ENCODE assay signal across 14 mouse cellular contexts in genomic region chr5:118815783-118816182, GRCm38 (mm10).
"Had no signal": no experiment of that assay in that cellular context is flagged by ENCODE, and none has a peak within 500 bp of the region (broad histone marks: within the 10 kb centered on the region; RNA-seq: fewer than 3 reads in every experiment).

No protein-coding gene starts in this region.

- H3K36me3 ChIP-seq: limb, embryonic 10.5 days; liver, embryonic 15.5 days; neural tube, embryonic 12.5 days had no signal

- H3K9ac ChIP-seq: liver, embryonic 15.5 days; neural tube, embryonic 12.5 days had no signal

- H3K27ac ChIP-seq: limb, embryonic 10.5 days; liver, embryonic 15.5 days; neural tube, embryonic 12.5 days had no signal

- DNase-seq: kidney, postnatal 14 days; lung, adult 2 months; lung, postnatal 36 days; midbrain, embryonic 14.5 days; retina, postnatal 1 day; right cerebral cortex, postnatal 4 days; spleen, adult 18-20 months; thymus, postnatal 36 days had no signal

- H3K27me3 ChIP-seq: liver, embryonic 15.5 days; neural tube, embryonic 12.5 days had no signal

- H3K4me2 ChIP-seq: liver, embryonic 11.5 days; liver, embryonic 15.5 days; neural tube, embryonic 12.5 days had no signal

- H3K4me1 ChIP-seq: liver, embryonic 15.5 days; neural tube, embryonic 12.5 days had no signal

- ATAC-seq: lung, postnatal 0 days had no signal

- H3K9me3 ChIP-seq: limb, embryonic 10.5 days; liver, embryonic 15.5 days; neural tube, embryonic 12.5 days had no signal

- H3K4me3 ChIP-seq: limb, embryonic 10.5 days; liver, embryonic 15.5 days; myocyte; neural tube, embryonic 12.5 days had no signal
